Mouse (Mus musculus) erythroblast, embryonic 14.5 days (primary cell): Measurements from ENCODE around the gene Milr1. TPM values are rescaled to one million over a fixed set of nuclear protein-coding genes. Genes with fewer than 3 reads are reported as not detected.
"Not testable (repeated sequence)": the region's sequence is repeated elsewhere in the genome, so short reads cannot be mapped to it uniquely, and the experiment has no call there.

ENCODE experiments used
- H3K27me3 ChIP-seq: 2 replicates; pipeline ENCODE4 v1.6.1; 2012; ENCODE audit warnings: inconsistent platforms; ENCODE audit not compliant: control insufficient read depth
- H3K36me3 ChIP-seq: 2 replicates; pipeline ENCODE4 v1.6.1; 2012; ENCODE audit warnings: mild to moderate bottlenecking, inconsistent platforms; ENCODE audit not compliant: control insufficient read depth
- H3K4me1 ChIP-seq: 2 replicates; pipeline ENCODE4 v1.6.1; 2012; ENCODE audit warnings: inconsistent platforms; ENCODE audit not compliant: control insufficient read depth
- H3K4me3 ChIP-seq: replicated peaks from 2 replicates; pipeline ENCODE3; 2012; ENCODE audit warnings: moderate library complexity, mild to moderate bottlenecking, inconsistent platforms
- H3K9me3 ChIP-seq: 2 replicates; pipeline ENCODE4 v1.6.1; 2012; ENCODE audit warnings: low read length, inconsistent platforms, mixed read lengths; ENCODE audit not compliant: control insufficient read depth
- GATA1 ChIP-seq: IDR thresholded peaks from 2 replicates; pipeline ENCODE4 v1.6.1; 2012; ENCODE audit warnings: low read length, inconsistent platforms, mixed read lengths
- TAL1 ChIP-seq: IDR thresholded peaks from 3 replicates; pipeline ENCODE4 v1.6.1; 2012; ENCODE audit warnings: low read length, inconsistent platforms, mixed read lengths
- polyA plus RNA-seq: library from polyadenylated mRNA; stranded (reverse); fragments of >175 nt; gene quantifications from 2 replicates; pipeline ENCODE4 v1.2.3, GENCODE M21; 2012

Milr1 gene
- polyA plus RNA-seq, 1 experiment, result not detected

DNA sequence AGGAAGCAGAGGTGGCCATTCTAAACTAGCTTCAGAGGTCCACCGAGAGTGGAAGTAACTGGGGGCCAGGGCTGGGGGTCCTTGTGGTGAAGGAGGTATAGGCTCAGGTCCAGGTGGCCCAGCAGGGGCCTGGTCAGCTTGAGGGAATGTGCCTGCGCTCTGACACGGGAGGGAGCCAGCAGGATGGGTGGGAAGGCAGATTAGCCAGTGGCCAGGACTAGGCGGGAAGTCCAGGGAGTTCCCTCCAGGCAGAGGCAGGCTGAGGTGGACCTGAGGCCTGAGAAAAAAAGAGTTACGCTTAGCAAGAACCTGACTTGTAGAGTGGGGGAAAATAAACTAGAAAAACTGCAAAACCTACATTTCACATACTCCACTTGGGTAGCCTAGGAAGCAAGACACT, 40.2 kb upstream of the Milr1 start:
- Histone ChIP-seq H3K4me1 (no peaks in the 10 kb centered on the region), H3K36me3 (no peaks in the 10 kb centered on the region), H3K4me3 (no peak overlapping the region), H3K9me3 (no peaks in the 10 kb centered on the region), H3K27me3 (peaks cover 9% of the 10 kb centered on the region)
- TF ChIP-seq TAL1, result no peak
- TF ChIP-seq GATA1, result no peak

DNA sequence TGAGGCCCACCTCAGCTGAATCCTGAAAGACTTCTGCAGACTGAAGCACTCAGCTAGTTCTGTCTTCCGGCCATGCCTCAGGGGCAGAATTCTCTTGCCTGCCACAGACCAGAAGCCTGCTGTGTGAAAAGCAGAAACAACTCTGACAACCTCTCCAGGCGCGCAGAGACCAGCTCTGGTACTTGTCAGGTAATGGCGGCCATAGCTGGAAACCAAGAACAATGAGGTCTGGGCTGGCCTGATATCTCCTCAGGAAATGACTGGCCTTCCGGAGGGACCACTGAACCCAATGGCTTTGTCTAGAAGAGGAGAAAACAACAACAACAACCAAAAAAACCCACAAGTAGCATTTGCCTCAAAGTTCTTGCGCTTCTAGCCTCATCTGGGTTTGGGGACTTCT, 36.0 kb upstream of the Milr1 start:
- Histone ChIP-seq H3K4me3 (no peak overlapping the region), H3K27me3 (peaks cover 9% of the 10 kb centered on the region), H3K36me3 (no peaks in the 10 kb centered on the region), H3K4me1 (no peaks in the 10 kb centered on the region), H3K9me3 (no peaks in the 10 kb centered on the region)
- TF ChIP-seq GATA1 (no peak), TAL1 (no peak)

DNA sequence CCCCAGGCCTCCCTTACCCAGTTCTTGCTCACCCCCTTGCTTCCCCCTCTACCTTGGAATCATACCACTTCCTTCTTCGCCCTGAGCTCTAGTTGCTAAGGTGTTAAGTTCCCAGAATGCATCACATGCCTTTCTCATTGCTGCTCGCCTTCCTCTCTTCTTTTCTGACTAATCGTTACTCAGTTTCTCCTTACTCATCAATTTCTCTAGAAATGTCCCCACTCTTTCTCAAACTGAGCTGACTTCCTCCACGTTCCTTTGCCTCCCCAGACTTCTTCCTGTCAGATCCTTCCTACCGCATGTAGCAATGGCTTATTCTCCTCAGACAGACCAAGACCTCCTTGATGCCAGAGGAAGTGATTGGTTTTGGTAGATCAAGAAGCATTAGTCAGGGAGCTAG, 34.5 kb upstream of the Milr1 start:
- Histone ChIP-seq H3K9me3 (no peaks in the 10 kb centered on the region), H3K4me3 (no peak overlapping the region), H3K27me3 (peaks cover 9% of the 10 kb centered on the region), H3K36me3 (no peaks in the 10 kb centered on the region), H3K4me1 (no peaks in the 10 kb centered on the region)
- TF ChIP-seq GATA1 (no peak), TAL1 (no peak)

- H3K36me3 ChIP-seq, result no peaks in the 10 kb centered on the region
- no peak for TF ChIP-seq TAL1
- no peak for TF ChIP-seq GATA1
- H3K9me3 ChIP-seq, result no peaks in the 10 kb centered on the region
- H3K27me3 ChIP-seq, result peaks cover 3% of the 10 kb centered on the region
- no peak overlapping the region for H3K4me3 ChIP-seq
- peaks cover 13% of the 10 kb centered on the region for H3K4me1 ChIP-seq
Observed at GRCm38 (mm10) chr11:106720379-106720778, 30.6 kb upstream of the Milr1 start.

- H3K36me3 ChIP-seq, result no peaks in the 10 kb centered on the region
- no peak overlapping the region for H3K4me3 ChIP-seq
- H3K9me3 ChIP-seq, result no peaks in the 10 kb centered on the region
- no peaks in the 10 kb centered on the region for H3K27me3 ChIP-seq
- peaks cover 13% of the 10 kb centered on the region for H3K4me1 ChIP-seq
- no peak for TF ChIP-seq GATA1
- no peak for TF ChIP-seq TAL1
Observed at GRCm38 (mm10) chr11:106722831-106723361, 28.1 kb upstream of the Milr1 start.

GRCm38 (mm10) chr11:106723611-106724125, 27.4 kb upstream of the Milr1 start:
- H3K27me3 ChIP-seq, result no peaks in the 10 kb centered on the region
- no peaks in the 10 kb centered on the region for H3K36me3 ChIP-seq
- no peaks in the 10 kb centered on the region for H3K9me3 ChIP-seq
- TF ChIP-seq TAL1, result no peak
- TF ChIP-seq GATA1, result no peak
- H3K4me3 ChIP-seq, result no peak overlapping the region
- peaks cover 16% of the 10 kb centered on the region for H3K4me1 ChIP-seq

DNA sequence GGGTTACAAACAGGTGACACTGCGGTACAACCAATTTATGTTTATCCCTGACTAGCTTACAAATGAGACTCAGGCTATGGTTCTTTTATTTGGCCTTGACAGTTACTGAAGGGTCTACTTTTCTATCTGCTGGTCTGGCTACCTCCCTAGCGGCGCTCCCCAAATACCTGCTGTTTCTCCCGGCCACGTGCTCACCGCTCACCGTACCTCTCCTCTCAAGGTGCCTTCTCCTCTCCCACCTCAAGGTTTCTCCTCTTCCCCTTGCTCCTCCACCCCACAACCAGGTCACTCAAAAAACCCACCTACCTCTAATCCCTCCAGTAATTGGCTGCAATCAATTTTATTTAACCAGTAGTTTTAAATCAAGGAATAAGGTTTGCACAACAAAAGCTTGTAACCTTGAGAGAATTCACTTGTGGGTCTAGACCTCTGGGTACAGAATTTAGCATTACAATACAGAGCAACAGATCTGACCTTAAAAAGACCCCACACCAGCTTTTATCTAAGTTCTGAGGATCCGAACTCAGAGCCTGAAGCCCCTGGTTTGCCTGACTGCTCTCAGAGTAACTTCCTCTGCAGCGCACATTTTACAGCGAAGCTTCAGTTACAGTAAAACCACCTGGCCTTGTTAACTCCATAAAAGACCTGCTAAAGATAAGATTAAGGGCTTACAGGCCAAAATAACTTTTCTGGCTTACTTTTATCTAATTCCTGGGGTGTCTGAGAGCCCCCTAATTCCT, 26.7 kb upstream of the Milr1 start:
- Histone ChIP-seq H3K4me1 (peaks cover 20% of the 10 kb centered on the region), H3K4me3 (no peak overlapping the region)

GRCm38 (mm10) chr11:106724916-106725235, 26.1 kb upstream of the Milr1 start:
- H3K4me1 ChIP-seq, result peaks cover 20% of the 10 kb centered on the region
- H3K4me3 ChIP-seq, H3K9me3 ChIP-seq, H3K27me3 ChIP-seq, H3K36me3 ChIP-seq: not testable (repeated sequence)

More for the DNA sequence above, 26.7 kb upstream of the Milr1 start:
- Histone ChIP-seq H3K36me3 (no peaks in the 10 kb centered on the region), H3K27me3 (no peaks in the 10 kb centered on the region), H3K9me3 (no peaks in the 10 kb centered on the region)
- no peak for TF ChIP-seq TAL1
- TF ChIP-seq GATA1, result no peak

- Histone ChIP-seq H3K4me1 (peaks cover 14% of the 10 kb centered on the region), H3K36me3 (no peaks in the 10 kb centered on the region), H3K9me3 (no peaks in the 10 kb centered on the region), H3K4me3 (no peak overlapping the region), H3K27me3 (no peaks in the 10 kb centered on the region)
- TF ChIP-seq GATA1, result no peak
- no peak for TF ChIP-seq TAL1
Observed at GRCm38 (mm10) chr11:106727967-106728366, 23.1 kb upstream of the Milr1 start.
